Mouse (Mus musculus): ENCODE data around the gene Cdk9.

DNA sequence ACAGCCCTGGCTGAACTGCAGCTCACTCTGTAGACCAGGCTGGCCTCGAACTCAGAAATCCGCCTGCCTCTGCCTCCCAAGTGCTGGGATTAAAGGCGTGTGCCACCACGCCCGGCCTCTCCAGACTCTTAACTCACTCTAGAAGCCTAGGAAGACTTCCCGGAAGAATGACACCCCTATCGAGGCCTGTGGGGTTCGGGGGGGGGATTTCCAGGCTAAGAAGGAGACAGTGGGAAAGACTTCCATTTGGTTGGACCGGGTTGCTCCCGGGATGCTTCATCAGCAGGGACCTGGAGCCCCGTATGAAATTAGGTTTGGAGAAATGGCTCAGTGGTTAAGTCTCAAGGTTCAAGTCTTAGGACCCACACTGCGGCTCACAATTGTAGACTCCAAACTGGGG lies 18.2 kb downstream of the Cdk9 start:
- no peak for TF ChIP-seq CTCF (IDR thresholded peaks at IDR 0.05; ENCODE audit: low read depth)
- no peak for TF ChIP-seq EP300 (IDR thresholded peaks at IDR 0.05; ENCODE audit: low read depth)

Data from liver, embryonic 14.5 days (tissue).